Mouse (Mus musculus) forebrain, embryonic 15.5 days (tissue): ENCODE results near the gene Sparcl1. TPM values are rescaled to one million over a fixed set of nuclear protein-coding genes. Genes with fewer than 3 reads are reported as not detected.

Source experiments
- ATAC-seq: fragments of 200-750 bp; cut with Nextera tagmentation; replicated peaks from 2 replicates; pipeline ENCODE4 v1.8.0; 2017; ENCODE audit warnings: mild to moderate bottlenecking, moderate TSS enrichment, moderate library complexity
- H3K27ac ChIP-seq: fragments of 300-500 bp; sonication (generic); replicated peaks from 2 replicates; pipeline ENCODE4 v1.5.1; 2015; ENCODE audit warnings: mild to moderate bottlenecking, inconsistent platforms
- H3K27me3 ChIP-seq: fragments of 300-500 bp; sonication (generic); 2 replicates; pipeline ENCODE4 v1.6.1; 2015; ENCODE audit warnings: inconsistent platforms
- H3K36me3 ChIP-seq: fragments of 300-500 bp; sonication (generic); 2 replicates; pipeline ENCODE4 v1.6.1; 2015; ENCODE audit warnings: mild to moderate bottlenecking, inconsistent platforms
- H3K4me1 ChIP-seq: fragments of 300-500 bp; sonication (generic); 2 replicates; pipeline ENCODE4 v1.6.1; 2015; ENCODE audit warnings: inconsistent platforms
- H3K4me2 ChIP-seq: fragments of 300-500 bp; sonication (generic); replicated peaks from 2 replicates; pipeline ENCODE4 v1.6.1; 2015; ENCODE audit warnings: mild to moderate bottlenecking, inconsistent platforms
- H3K4me3 ChIP-seq: fragments of 300-500 bp; sonication (generic); 2 replicates; pipeline ENCODE4 v1.5.1; 2015; ENCODE audit warnings: mild to moderate bottlenecking, inconsistent platforms
- H3K9ac ChIP-seq: fragments of 300-500 bp; sonication (generic); replicated peaks from 2 replicates; pipeline ENCODE4 v1.6.1; 2015; ENCODE audit warnings: mild to moderate bottlenecking, inconsistent platforms
- H3K9me3 ChIP-seq: fragments of 300-500 bp; sonication (generic); 2 replicates; pipeline ENCODE4 v1.6.1; 2016; ENCODE audit warnings: inconsistent platforms
- WGBS: fragments of 180-500 bp; shearing (Covaris S2); methylation state at CpG from one replicate; pipeline ENCODE4 v1.1.7; 2015; ENCODE audit warnings: mixed read lengths; 5-methylcytosine and 5-hydroxymethylcytosine counted together
- polyA plus RNA-seq: library from polyadenylated mRNA; unstranded; fragments of >200 nt; fragmentation: Nextera tagmentation; extraction: Ambion mirVana; gene quantifications from 2 replicates; pipeline ENCODE4 v1.2.1, GENCODE M21; 2015

Sparcl1 gene
- polyA plus RNA-seq, 1 experiment from 2014 or later = 92.8 TPM

GRCm38 (mm10) chr5:104108879-104109369 lies 4.6 kb downstream of the Sparcl1 start:
- Histone ChIP-seq H3K4me1 (peaks cover 60% of the 10 kb centered on the region), H3K9me3 (no peaks in the 10 kb centered on the region)
- WGBS = 3% methylated on average over 18 of the region's 18 CpGs

DNA sequence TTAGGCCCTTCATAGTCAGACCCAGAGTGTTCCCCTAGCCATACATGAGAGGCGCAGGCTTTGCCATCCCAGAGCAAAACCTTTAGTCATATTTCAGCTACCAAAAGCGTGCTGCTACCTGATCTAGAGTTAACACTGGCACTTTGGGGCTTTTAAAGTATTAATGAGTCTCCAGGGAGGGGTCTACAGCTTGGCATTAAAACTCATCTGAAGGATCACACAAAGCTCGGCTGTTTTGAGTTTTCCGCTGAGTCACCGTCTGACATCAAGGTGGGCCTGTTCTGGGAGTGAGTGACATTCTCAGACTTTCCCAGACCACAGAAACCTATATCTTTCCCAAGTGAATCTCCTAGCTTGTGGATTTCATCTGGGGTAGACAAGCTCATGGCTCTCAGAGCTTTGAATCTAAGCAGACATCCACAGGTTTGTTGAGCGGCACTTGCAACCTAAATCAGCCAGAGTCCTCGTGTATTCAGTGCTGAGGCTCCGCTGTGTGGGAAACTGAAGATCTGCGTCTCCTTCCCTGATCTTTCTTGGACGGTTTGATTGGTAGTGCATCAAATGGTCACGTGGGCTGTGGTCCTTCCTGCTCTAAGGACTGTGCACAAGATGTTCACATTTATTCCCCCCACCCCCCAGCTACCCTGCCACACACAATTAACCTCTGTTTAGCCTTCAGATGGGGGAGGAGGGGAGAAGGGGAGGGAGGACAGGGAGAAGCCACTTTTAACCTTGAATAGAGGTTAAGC lies 5.2 kb downstream of the Sparcl1 start:
- 47% methylated on average over 11 of the region's 11 CpGs for WGBS
- Histone ChIP-seq H3K9ac (peak overlapping the region; percentile 36; the same call in 1 of the 2 replicates), H3K4me1 (peaks cover 54% of the 10 kb centered on the region), H3K4me2 (peak overlapping the region; percentile 45), H3K27me3 (no peaks in the 10 kb centered on the region), H3K4me3 (peak overlapping the region; percentile 28), H3K27ac (peak overlapping the region; percentile 81), H3K36me3 (no peaks in the 10 kb centered on the region), H3K9me3 (no peaks in the 10 kb centered on the region)
- peak; percentile 21; the same call in 1 of the 2 replicates for ATAC-seq

More at GRCm38 (mm10) chr5:104108879-104109369, 4.6 kb downstream of the Sparcl1 start:
- Histone ChIP-seq H3K4me3 (peak overlapping the region; percentile 28), H3K9ac (peak overlapping the region; percentile 36), H3K36me3 (no peaks in the 10 kb centered on the region), H3K27me3 (no peaks in the 10 kb centered on the region), H3K4me2 (peak overlapping the region; percentile 45), H3K27ac (peak overlapping the region; percentile 81)
- peak; percentile 42 for ATAC-seq

- no peak overlapping the region for H3K4me3 ChIP-seq
- H3K9ac ChIP-seq = no peak overlapping the region
- H3K9me3 ChIP-seq = no peaks in the 10 kb centered on the region
- WGBS = 39% methylated on average over 2 of the region's 2 CpGs
- no peaks in the 10 kb centered on the region for H3K36me3 ChIP-seq
- H3K4me1 ChIP-seq = peaks cover 18% of the 10 kb centered on the region
- no peak overlapping the region for H3K4me2 ChIP-seq
- H3K27ac ChIP-seq = no peak overlapping the region
- ATAC-seq = no peak
- no peaks in the 10 kb centered on the region for H3K27me3 ChIP-seq
Measured at GRCm38 (mm10) chr5:104104111-104104510, 9.4 kb downstream of the Sparcl1 start.

- H3K4me1 ChIP-seq = peaks cover 8% of the 10 kb centered on the region
- H3K9me3 ChIP-seq = no peaks in the 10 kb centered on the region
- ATAC-seq = no peak
- H3K36me3 ChIP-seq = no peaks in the 10 kb centered on the region
- H3K4me2 ChIP-seq = no peak overlapping the region
- no peak overlapping the region for H3K4me3 ChIP-seq
- H3K27ac ChIP-seq = no peak overlapping the region
- H3K27me3 ChIP-seq = no peaks in the 10 kb centered on the region
- WGBS = 74% methylated on average over 4 of the region's 4 CpGs
- H3K9ac ChIP-seq = no peak overlapping the region
Measured at GRCm38 (mm10) chr5:104103171-104103570, 10.4 kb downstream of the Sparcl1 start.

DNA sequence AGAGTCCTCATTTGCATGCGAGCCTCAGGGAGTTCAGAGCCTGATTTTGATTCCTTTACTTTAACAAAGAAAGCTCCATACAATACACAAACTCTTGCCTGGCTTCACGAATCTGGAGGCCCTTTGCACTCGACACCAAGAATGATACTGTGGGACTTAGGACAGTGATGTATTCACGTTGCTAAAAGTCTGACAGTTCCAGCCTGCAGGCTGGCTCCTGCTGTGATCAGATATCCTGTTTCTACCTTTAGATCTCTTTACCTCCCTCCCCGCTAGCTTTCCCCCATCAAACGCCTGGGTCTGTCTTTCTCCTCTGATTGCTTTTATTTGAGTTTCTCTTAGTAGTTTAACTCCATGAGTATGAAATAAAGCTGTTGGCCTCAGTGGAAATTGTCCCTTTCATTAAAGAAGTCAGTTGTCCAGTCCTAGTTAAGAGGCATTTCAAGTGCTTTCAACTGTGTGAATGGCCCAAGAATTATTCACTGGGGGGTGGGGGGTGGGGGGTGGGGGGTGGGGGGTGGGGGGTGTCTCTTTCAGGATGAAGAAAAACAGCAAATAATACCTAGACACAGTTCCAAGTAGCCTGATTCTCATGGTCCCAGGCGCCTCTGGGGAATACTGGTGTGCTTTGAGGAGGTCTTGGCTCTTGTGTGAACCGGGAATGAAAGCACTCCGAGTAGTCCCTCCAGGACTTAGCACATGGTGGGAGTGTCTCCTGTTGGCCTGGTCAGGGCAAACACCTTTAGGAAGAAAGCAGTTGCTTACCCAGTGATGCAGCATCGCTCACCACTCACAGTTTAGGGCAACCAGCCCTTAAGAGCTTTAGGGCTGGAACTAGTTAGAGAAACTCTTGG lies 11.6 kb downstream of the Sparcl1 start:
- ATAC-seq = peak; percentile 61; the same call in 1 of the 2 replicates

GRCm38 (mm10) chr5:104096078-104096938 lies 17.2 kb downstream of the Sparcl1 start:
- no peak for ATAC-seq
- 86% methylated on average over 16 of the region's 16 CpGs for WGBS
- H3K36me3 ChIP-seq = no peaks in the 10 kb centered on the region
- H3K27ac ChIP-seq = no peak overlapping the region
- H3K9ac ChIP-seq = no peak overlapping the region
- no peaks in the 10 kb centered on the region for H3K27me3 ChIP-seq
- H3K4me2 ChIP-seq = no peak overlapping the region
- no peak overlapping the region for H3K4me3 ChIP-seq
- H3K9me3 ChIP-seq = no peaks in the 10 kb centered on the region
- no peaks in the 10 kb centered on the region for H3K4me1 ChIP-seq

More for the DNA sequence above, 11.6 kb downstream of the Sparcl1 start:
- H3K4me3 ChIP-seq = no peak overlapping the region
- 7% methylated on average over 10 of the region's 10 CpGs for WGBS
- H3K27me3 ChIP-seq = no peaks in the 10 kb centered on the region
- H3K36me3 ChIP-seq = no peaks in the 10 kb centered on the region
- peaks cover 6% of the 10 kb centered on the region; the same call in 1 of the 2 replicates for H3K4me1 ChIP-seq
- no peak overlapping the region for H3K9ac ChIP-seq
- no peak overlapping the region for H3K4me2 ChIP-seq
- H3K9me3 ChIP-seq = no peaks in the 10 kb centered on the region
- H3K27ac ChIP-seq = no peak overlapping the region

GRCm38 (mm10) chr5:104095416-104096077 lies 18.0 kb downstream of the Sparcl1 start:
- Histone ChIP-seq H3K9ac (no peak overlapping the region), H3K9me3 (no peaks in the 10 kb centered on the region), H3K36me3 (no peaks in the 10 kb centered on the region), H3K27ac (no peak overlapping the region), H3K27me3 (no peaks in the 10 kb centered on the region), H3K4me3 (no peak overlapping the region), H3K4me1 (no peaks in the 10 kb centered on the region), H3K4me2 (no peak overlapping the region)
- 91% methylated on average over 11 of the region's 11 CpGs for WGBS
- ATAC-seq = no peak

DNA sequence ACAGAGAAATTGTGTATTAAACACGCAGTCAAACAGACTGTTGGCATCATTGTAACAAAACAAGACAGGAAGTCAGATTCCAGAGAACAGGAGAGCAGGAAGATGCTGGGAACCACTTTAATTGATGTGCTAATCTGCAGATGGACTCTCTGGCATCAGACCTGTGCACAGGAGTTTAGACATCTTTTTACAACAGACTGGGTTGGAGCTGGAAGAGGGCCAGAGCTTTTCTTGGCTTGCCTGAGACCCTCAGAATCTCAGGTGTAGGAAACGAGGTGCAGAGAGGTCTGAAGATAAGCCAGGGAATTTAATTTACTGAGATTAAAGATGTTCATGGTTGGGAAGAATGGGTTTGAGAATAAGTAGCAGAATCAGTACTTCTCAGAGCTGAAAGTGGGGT lies 23.8 kb downstream of the Sparcl1 start:
- Histone ChIP-seq H3K9ac (no peak overlapping the region), H3K4me1 (no peaks in the 10 kb centered on the region), H3K27ac (no peak overlapping the region), H3K4me2 (no peak overlapping the region), H3K9me3 (no peaks in the 10 kb centered on the region), H3K36me3 (no peaks in the 10 kb centered on the region), H3K27me3 (no peaks in the 10 kb centered on the region), H3K4me3 (no peak overlapping the region)
- no peak for ATAC-seq
- WGBS = 51% methylated on average over 2 of the region's 2 CpGs

- H3K27me3 ChIP-seq = no peaks in the 10 kb centered on the region
- no peaks in the 10 kb centered on the region for H3K36me3 ChIP-seq
- no peak overlapping the region for H3K4me3 ChIP-seq
- 0 out of 2 replicates have a peak overlapping the region, but pooled peaks have one; percentile 26 for H3K27ac ChIP-seq
- H3K9me3 ChIP-seq = no peaks in the 10 kb centered on the region
- ATAC-seq = no peak
- no peak overlapping the region for H3K4me2 ChIP-seq
- H3K4me1 ChIP-seq = no peaks in the 10 kb centered on the region
- WGBS = 66% methylated on average over 9 of the region's 9 CpGs
- H3K9ac ChIP-seq = no peak overlapping the region
Measured at GRCm38 (mm10) chr5:104085366-104085765, 28.2 kb downstream of the Sparcl1 start.

- no peak for ATAC-seq
- Histone ChIP-seq H3K9me3 (no peaks in the 10 kb centered on the region), H3K9ac (no peak overlapping the region), H3K4me2 (no peak overlapping the region), H3K27ac (no peak overlapping the region), H3K4me1 (no peaks in the 10 kb centered on the region), H3K4me3 (no peak overlapping the region), H3K27me3 (no peaks in the 10 kb centered on the region), H3K36me3 (no peaks in the 10 kb centered on the region)
- WGBS = 89% methylated on average over 6 of the region's 6 CpGs
Measured at GRCm38 (mm10) chr5:104080736-104081135, 32.8 kb downstream of the Sparcl1 start.

DNA sequence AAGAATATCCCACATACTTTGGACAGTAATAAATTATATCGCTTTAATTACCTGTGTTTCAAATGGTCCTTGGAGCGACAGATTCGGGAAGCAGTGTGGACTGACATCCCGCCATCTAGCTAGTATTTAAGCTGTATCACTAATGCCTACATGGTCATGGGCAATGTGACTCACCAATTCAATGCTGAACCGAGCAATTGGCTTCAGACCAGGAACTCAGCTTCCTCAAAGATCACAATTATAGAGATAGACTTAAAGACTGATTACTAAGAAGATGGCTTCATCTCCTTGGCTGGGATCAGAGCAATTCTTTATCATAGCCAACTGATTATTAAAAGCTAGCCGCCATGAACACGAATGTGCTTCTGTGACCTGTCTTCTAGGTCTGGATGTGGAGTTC lies 36.0 kb downstream of the Sparcl1 start, which contains the start of gene Gm17660:
Gene Gm17660 (minus strand): TSS at position 101 of the 400 bp plus-strand sequence.
- H3K27ac ChIP-seq = no peak within 1 kb of the TSS
- H3K4me3 ChIP-seq = no peak within 1 kb of the TSS
- no peak for ATAC-seq
- H3K4me1 ChIP-seq = no peaks in the 10 kb centered on the region
- H3K4me2 ChIP-seq = no peak within 1 kb of the TSS
- no peaks in the 10 kb centered on the region for H3K9me3 ChIP-seq
- H3K36me3 ChIP-seq = no peaks in the 10 kb centered on the region
- H3K9ac ChIP-seq = no peak within 1 kb of the TSS
- 95% methylated on average over 7 of the region's 7 CpGs for WGBS
- H3K27me3 ChIP-seq = no peaks in the 10 kb centered on the region
